Mouse (Mus musculus) G1E (cell line): Measurements from ENCODE around the gene Gcgr. TPM values are rescaled to one million over a fixed set of nuclear protein-coding genes. Genes with fewer than 3 reads are reported as not detected.

Experiments used
- ATAC-seq: 2 replicates; pipeline ENCODE4 v1.8.0; 2016; ENCODE audit warnings: mild to moderate bottlenecking; ENCODE audit not compliant: insufficient number of reproducible peaks, poor library complexity, low FRiP score, severe bottlenecking; ENCODE audit errors: extremely low read depth
- DNase-seq: peaks from one replicate; pipeline ENCODE4 v3.0.0; 2012; ENCODE audit warnings: low spot score
- H3K27me3 ChIP-seq: 2 replicates; pipeline ENCODE4 v1.6.1; 2012; ENCODE audit warnings: mild to moderate bottlenecking, low read length, inconsistent platforms; ENCODE audit not compliant: insufficient read depth
- H3K36me3 ChIP-seq: replicated peaks from 2 replicates; pipeline ENCODE3; 2012; ENCODE audit warnings: mild to moderate bottlenecking, inconsistent platforms
- H3K4me1 ChIP-seq: 2 replicates; pipeline ENCODE4 v1.6.1; 2012; ENCODE audit warnings: low read depth, low read length, inconsistent platforms, mixed read lengths; ENCODE audit not compliant: insufficient read depth
- H3K4me3 ChIP-seq: 2 replicates; pipeline ENCODE4 v1.5.1; 2012; ENCODE audit warnings: low read depth, mild to moderate bottlenecking, inconsistent platforms, low read length, moderate library complexity, mixed read lengths
- H3K9me3 ChIP-seq: replicated peaks from 2 replicates; pipeline ENCODE4 v1.6.1; 2012; ENCODE audit warnings: inconsistent platforms
- CTCF ChIP-seq: IDR thresholded peaks from 2 replicates; pipeline ENCODE4 v1.5.1; 2012; ENCODE audit warnings: low read depth, low read length, inconsistent platforms, mixed read lengths
- GATA1 ChIP-seq: IDR thresholded peaks from 2 replicates; pipeline ENCODE4 v1.6.1; 2012; ENCODE audit warnings: borderline replicate concordance, low read length, inconsistent platforms, mixed read lengths
- GATA2 ChIP-seq: IDR thresholded peaks from 2 replicates; pipeline ENCODE4 v1.6.1; 2012; ENCODE audit warnings: low read depth, low read length, inconsistent platforms, borderline replicate concordance
- POLR2AphosphoS5 ChIP-seq: IDR thresholded peaks from 2 replicates; pipeline ENCODE4 v1.6.1; 2012; ENCODE audit warnings: low read depth, low read length, inconsistent platforms; ENCODE audit not compliant: insufficient replicate concordance
- TAL1 ChIP-seq: conservative IDR thresholded peaks from 2 replicates; pipeline ENCODE4 v1.6.1; 2012; ENCODE audit warnings: low read depth, low read length, inconsistent platforms, mixed read lengths
- polyA plus RNA-seq: library from polyadenylated mRNA; stranded (reverse); fragments of >175 nt; gene quantifications from 2 replicates; pipeline ENCODE4 v1.2.3, GENCODE M21; 2012
- total RNA-seq, 2 experiments: library from RNA; stranded (forward) in 1 of 2; stranded (reverse) in 1 of 2; fragments of 200-1000 nt in 1 of 2; fragments of >200 nt in 1 of 2; fragmentation: Nextera tagmentation in 1 of 2; gene quantifications; 2 replicates each; pipeline ENCODE4 v1.2.3; 2014 to 2017

Gene Gcgr
- total and polyA plus RNA-seq, 3 experiments = not detected

GRCm38 (mm10) chr11:120548214-120548613 is 17.7 kb downstream of the Gcgr start:
- Histone ChIP-seq H3K9me3 (no peaks in the 10 kb centered on the region), H3K36me3 (peaks cover 66% of the 10 kb centered on the region)

GRCm38 (mm10) chr11:120548786-120549167 is 18.3 kb downstream of the Gcgr start:
- TF ChIP-seq POLR2AphosphoS5 = no peak
- TF ChIP-seq GATA1 = no peak
- TF ChIP-seq TAL1 = no peak
- DNase-seq (no peak), ATAC-seq (no peak)
- H3K4me3 ChIP-seq = peak overlapping the region; percentile 87
- H3K36me3 ChIP-seq = peaks cover 60% of the 10 kb centered on the region
- H3K27me3 ChIP-seq = peaks cover 3% of the 10 kb centered on the region; the same call in 1 of the 2 replicates
- H3K4me1 ChIP-seq = peaks cover 36% of the 10 kb centered on the region
- no peaks in the 10 kb centered on the region for H3K9me3 ChIP-seq

More at GRCm38 (mm10) chr11:120548214-120548613, 17.7 kb downstream of the Gcgr start:
- peaks cover 2% of the 10 kb centered on the region; the same call in 1 of the 2 replicates for H3K27me3 ChIP-seq
- DNase-seq = no peak
- ATAC-seq = no peak
- TF ChIP-seq TAL1 (no peak), POLR2AphosphoS5 (no peak), CTCF (no peak), GATA1 (no peak), GATA2 (no peak)
- peak overlapping the region; percentile 87; the same call in 1 of the 2 replicates for H3K4me3 ChIP-seq
- H3K4me1 ChIP-seq = peaks cover 36% of the 10 kb centered on the region

- DNase-seq = peak; percentile 85
- ATAC-seq = peak; percentile 54
- H3K27me3 ChIP-seq = peaks cover 3% of the 10 kb centered on the region; the same call in 1 of the 2 replicates
- no peak for TF ChIP-seq GATA1
- TF ChIP-seq POLR2AphosphoS5 = no peak
- no peak for TF ChIP-seq CTCF
- no peak for TF ChIP-seq TAL1
- no peak for TF ChIP-seq GATA2
- H3K9me3 ChIP-seq = no peaks in the 10 kb centered on the region
- H3K36me3 ChIP-seq = peaks cover 54% of the 10 kb centered on the region
- peaks cover 36% of the 10 kb centered on the region for H3K4me1 ChIP-seq
- H3K4me3 ChIP-seq = peak within 1 kb of the TSS; percentile 87
Measured at GRCm38 (mm10) chr11:120549168-120549945, 18.9 kb downstream of the Gcgr start, which contains the start of gene Mcrip1. Gene Mcrip1 (minus strand): TSS chr11:120549727.

GRCm38 (mm10) chr11:120549986-120550809 is 19.7 kb downstream of the Gcgr start:
- peaks cover 36% of the 10 kb centered on the region for H3K4me1 ChIP-seq
- peaks cover 46% of the 10 kb centered on the region for H3K36me3 ChIP-seq
- peaks cover 12% of the 10 kb centered on the region for H3K27me3 ChIP-seq
- H3K9me3 ChIP-seq = no peaks in the 10 kb centered on the region
- H3K4me3 ChIP-seq = peak overlapping the region; percentile 87
- TF ChIP-seq GATA1 (no peak), GATA2 (no peak), POLR2AphosphoS5 (no peak), TAL1 (no peak), CTCF (no peak)
- ATAC-seq (no peak), DNase-seq (no peak)

- ATAC-seq = no peak
- DNase-seq = no peak
- Histone ChIP-seq H3K4me1 (peaks cover 39% of the 10 kb centered on the region), H3K36me3 (peaks cover 39% of the 10 kb centered on the region), H3K9me3 (no peaks in the 10 kb centered on the region), H3K4me3 (peak within 1 kb of the TSS; percentile 87), H3K27me3 (peaks cover 16% of the 10 kb centered on the region)
- TF ChIP-seq CTCF (no peak), GATA2 (no peak), GATA1 (no peak), TAL1 (no peak), POLR2AphosphoS5 (no peak)
Measured at GRCm38 (mm10) chr11:120550810-120551440, 20.4 kb downstream of the Gcgr start, which contains the start of gene Ppp1r27. Gene Ppp1r27 (minus strand): TSS chr11:120551132.

GRCm38 (mm10) chr11:120552736-120553135 is 22.2 kb downstream of the Gcgr start:
- Histone ChIP-seq H3K27me3 (peaks cover 16% of the 10 kb centered on the region), H3K36me3 (peaks cover 23% of the 10 kb centered on the region), H3K4me3 (no peak overlapping the region), H3K4me1 (peaks cover 33% of the 10 kb centered on the region), H3K9me3 (no peaks in the 10 kb centered on the region)
- TF ChIP-seq GATA1 = no peak
- TF ChIP-seq CTCF = no peak
- no peak for TF ChIP-seq TAL1
- TF ChIP-seq GATA2 = no peak
- TF ChIP-seq POLR2AphosphoS5 = no peak
- DNase-seq = no peak
- ATAC-seq = no peak
